Mouse (Mus musculus) activated CD4-positive, CD25-positive, alpha-beta regulatory T cell, adult 4 months (primary cell): ENCODE results near the gene St6galnac3. TPM values are rescaled to one million over a fixed set of nuclear protein-coding genes. Genes with fewer than 3 reads are reported as not detected.
A peak's percentile ranks its signal among the peaks of the same experiment; 100 is the strongest.
"Not testable (repeated sequence)": the region's sequence is repeated elsewhere in the genome, so short reads cannot be mapped to it uniquely, and the experiment has no call there.

Source experiments
- ATAC-seq: one replicate; pipeline ENCODE4 v1.8.0; 2017
- polyA plus RNA-seq, 2 experiments: library from polyadenylated mRNA; unstranded; fragments of 100-300 nt; shearing (Covaris generic); gene quantifications; one replicate each; pipeline ENCODE4 v1.2.1; 2017

St6galnac3 gene
- polyA plus RNA-seq, 2 experiments from 2014 or later: 29.1 to 52.4 TPM

GRCm38 (mm10) chr3:153405643-153406042 lies 319.3 kb downstream of the St6galnac3 start:
- no peak for ATAC-seq

GRCm38 (mm10) chr3:153400259-153400658 lies 324.7 kb downstream of the St6galnac3 start:
- no peak for ATAC-seq

GRCm38 (mm10) chr3:153399574-153399973 lies 325.4 kb downstream of the St6galnac3 start:
- ATAC-seq: no peak

- ATAC-seq: no peak
Observed at GRCm38 (mm10) chr3:153397726-153398125, 327.2 kb downstream of the St6galnac3 start.

- peak; percentile 14 for ATAC-seq
Observed at GRCm38 (mm10) chr3:153396375-153397068, 328.5 kb downstream of the St6galnac3 start.

GRCm38 (mm10) chr3:153395351-153395750 lies 329.6 kb downstream of the St6galnac3 start:
- no peak for ATAC-seq

- no peak for ATAC-seq
Observed at GRCm38 (mm10) chr3:153394751-153395150, 330.2 kb downstream of the St6galnac3 start.

- no peak for ATAC-seq
Observed at GRCm38 (mm10) chr3:153394224-153394623, 330.8 kb downstream of the St6galnac3 start.

GRCm38 (mm10) chr3:153391451-153391850 lies 333.5 kb downstream of the St6galnac3 start:
- not testable (repeated sequence) for ATAC-seq

- not testable (repeated sequence) for ATAC-seq
Observed at GRCm38 (mm10) chr3:153384651-153385050, 340.3 kb downstream of the St6galnac3 start.

GRCm38 (mm10) chr3:153383656-153384055 lies 341.3 kb downstream of the St6galnac3 start:
- ATAC-seq: no peak

GRCm38 (mm10) chr3:153365057-153365755 lies 359.8 kb downstream of the St6galnac3 start:
- ATAC-seq: no peak

GRCm38 (mm10) chr3:153364366-153364765 lies 360.6 kb downstream of the St6galnac3 start:
- ATAC-seq: no peak

GRCm38 (mm10) chr3:153359966-153360365 lies 365.0 kb downstream of the St6galnac3 start:
- ATAC-seq: no peak

- ATAC-seq: no peak
Observed at GRCm38 (mm10) chr3:153356071-153356470, 368.9 kb downstream of the St6galnac3 start.

- ATAC-seq: no peak
Observed at GRCm38 (mm10) chr3:153354988-153355297, 370.0 kb downstream of the St6galnac3 start.

GRCm38 (mm10) chr3:153354186-153354987 lies 370.6 kb downstream of the St6galnac3 start:
- ATAC-seq: no peak

- ATAC-seq: no peak
Observed at GRCm38 (mm10) chr3:153353313-153354103, 371.5 kb downstream of the St6galnac3 start.

- no peak for ATAC-seq
Observed at GRCm38 (mm10) chr3:153349981-153350380, 375.0 kb downstream of the St6galnac3 start.

- no peak for ATAC-seq
Observed at GRCm38 (mm10) chr3:153348797-153349465, 376.0 kb downstream of the St6galnac3 start.

- ATAC-seq: no peak
Observed at GRCm38 (mm10) chr3:153344979-153345378, 380.0 kb downstream of the St6galnac3 start.

GRCm38 (mm10) chr3:153339940-153340339 lies 385.0 kb downstream of the St6galnac3 start:
- ATAC-seq: no peak
